Mouse (Mus musculus) right cerebral cortex, postnatal 36 days (tissue): Measurements from ENCODE around the gene Lypd3.
"Not testable (repeated sequence)": the region's sequence is repeated elsewhere in the genome, so short reads cannot be mapped to it uniquely, and the experiment has no call there.

Experiments
- DNase-seq, 2 experiments: peaks; one replicate each; pipeline ENCODE4 v3.0.0; 2022; ENCODE audit warnings: low spot score in 2 of 2, mixed read lengths in 1 of 2

Gene Lypd3

GRCm38 (mm10) chr7:24662575-24662974, 26.2 kb downstream of the Lypd3 start:
- peak in 1 of 2 experiments; percentile 32 for DNase-seq

GRCm38 (mm10) chr7:24664301-24664700, 28.0 kb downstream of the Lypd3 start:
- no peak for DNase-seq

- DNase-seq = no peak
These were observed 28.6 kb downstream of the Lypd3 start for GRCm38 (mm10) chr7:24664959-24665358.

GRCm38 (mm10) chr7:24671944-24672439, 35.6 kb downstream of the Lypd3 start:
- no peak for DNase-seq

- DNase-seq = no peak
These were observed 40.2 kb downstream of the Lypd3 start, which contains the start of gene Tex101 for GRCm38 (mm10) chr7:24676575-24676974. Gene Tex101 (minus strand): TSS chr7:24676675.

- DNase-seq = not testable (repeated sequence)
These were observed 47.8 kb downstream of the Lypd3 start for GRCm38 (mm10) chr7:24684121-24684520.

- not testable (repeated sequence) for DNase-seq
These were observed 51.2 kb downstream of the Lypd3 start for GRCm38 (mm10) chr7:24687519-24687918.
